Mouse (Mus musculus) intestine, embryonic 16.5 days (tissue): ENCODE measurements at regions not wholly inside any gene's neighbourhood (a gene's known extent, or its start where the extent isn't known, plus 50 kb on each side); places are given as distances from the start of the nearest gene placed in this dataset.

Source experiments
- ATAC-seq: fragments of 200-750 bp; cut with Nextera tagmentation; 2 replicates; pipeline ENCODE4 v1.8.0; 2017; ENCODE audit warnings: moderate TSS enrichment, moderate library complexity
- H3K27ac ChIP-seq: fragments of 300-500 bp; sonication (generic); 2 replicates; pipeline ENCODE4 v1.5.1; 2014; ENCODE audit warnings: mild to moderate bottlenecking, low read length
- H3K27me3 ChIP-seq: fragments of 300-500 bp; sonication (generic); replicated peaks from 2 replicates; pipeline ENCODE4 v1.6.1; 2014; ENCODE audit warnings: low read length, control low read depth, mixed read lengths; ENCODE audit not compliant: control insufficient read depth, insufficient read depth
- H3K36me3 ChIP-seq: fragments of 300-500 bp; sonication (generic); 2 replicates; pipeline ENCODE4 v1.6.1; 2014; ENCODE audit warnings: low read length, control low read depth; ENCODE audit not compliant: control insufficient read depth, insufficient read depth
- H3K4me1 ChIP-seq: fragments of 300-500 bp; sonication (generic); 2 replicates; pipeline ENCODE4 v1.6.1; 2014; ENCODE audit warnings: low read length, control low read depth, mixed read lengths; ENCODE audit not compliant: control insufficient read depth, insufficient read depth
- H3K4me2 ChIP-seq: fragments of 300-500 bp; sonication (generic); 2 replicates; pipeline ENCODE4 v1.6.1; 2014; ENCODE audit warnings: low read depth, low read length, control low read depth
- H3K4me3 ChIP-seq: fragments of 300-500 bp; sonication (generic); 2 replicates; pipeline ENCODE4 v1.5.1; 2014; ENCODE audit warnings: mild to moderate bottlenecking, low read length
- H3K9ac ChIP-seq: fragments of 300-500 bp; sonication (generic); 2 replicates; pipeline ENCODE4 v1.6.1; 2014; ENCODE audit warnings: low read depth, low read length
- H3K9me3 ChIP-seq: fragments of 300-500 bp; sonication (generic); 2 replicates; pipeline ENCODE4 v1.6.1; 2016; ENCODE audit warnings: low read length, control low read depth; ENCODE audit not compliant: control insufficient read depth
- WGBS: fragments of 180-500 bp; shearing (Covaris S2); extraction: QIAGEN DNeasy Blood & Tissue Kit; methylation state at CpG from one replicate; pipeline ENCODE4 v1.1.7; 2014; 5-methylcytosine and 5-hydroxymethylcytosine counted together

DNA sequence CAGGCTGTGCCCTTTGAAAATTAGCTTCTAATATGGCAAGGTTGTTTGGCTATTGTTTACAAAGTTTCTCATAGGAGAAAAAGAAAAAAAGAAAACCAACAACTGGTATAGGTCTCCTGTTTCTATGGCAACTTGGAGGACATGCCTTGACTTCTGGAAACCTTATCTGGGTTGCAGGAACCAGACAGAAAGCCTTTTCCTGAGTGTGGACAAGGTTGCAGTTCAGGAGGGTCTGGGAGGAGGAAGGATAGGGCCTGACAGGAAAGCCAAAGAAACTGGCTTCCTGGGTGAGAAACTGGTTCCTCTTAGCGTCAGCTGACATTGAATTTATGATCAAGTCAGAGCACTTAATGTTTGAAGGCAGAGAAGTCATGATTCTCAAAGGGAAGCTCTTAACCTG, 130.5 kb upstream of the Agbl1 start:
- H3K36me3 ChIP-seq, result no peaks in the 10 kb centered on the region
- no peak for ATAC-seq
- H3K4me1 ChIP-seq, result no peaks in the 10 kb centered on the region
- H3K4me3 ChIP-seq, result no peak overlapping the region
- no peak overlapping the region for H3K27ac ChIP-seq
- H3K9me3 ChIP-seq, result no peaks in the 10 kb centered on the region
- H3K4me2 ChIP-seq, result no peak overlapping the region
- WGBS, result 65% methylated on average over 1 of the region's 1 CpGs
- H3K9ac ChIP-seq, result no peak overlapping the region
- H3K27me3 ChIP-seq, result no peaks in the 10 kb centered on the region

DNA sequence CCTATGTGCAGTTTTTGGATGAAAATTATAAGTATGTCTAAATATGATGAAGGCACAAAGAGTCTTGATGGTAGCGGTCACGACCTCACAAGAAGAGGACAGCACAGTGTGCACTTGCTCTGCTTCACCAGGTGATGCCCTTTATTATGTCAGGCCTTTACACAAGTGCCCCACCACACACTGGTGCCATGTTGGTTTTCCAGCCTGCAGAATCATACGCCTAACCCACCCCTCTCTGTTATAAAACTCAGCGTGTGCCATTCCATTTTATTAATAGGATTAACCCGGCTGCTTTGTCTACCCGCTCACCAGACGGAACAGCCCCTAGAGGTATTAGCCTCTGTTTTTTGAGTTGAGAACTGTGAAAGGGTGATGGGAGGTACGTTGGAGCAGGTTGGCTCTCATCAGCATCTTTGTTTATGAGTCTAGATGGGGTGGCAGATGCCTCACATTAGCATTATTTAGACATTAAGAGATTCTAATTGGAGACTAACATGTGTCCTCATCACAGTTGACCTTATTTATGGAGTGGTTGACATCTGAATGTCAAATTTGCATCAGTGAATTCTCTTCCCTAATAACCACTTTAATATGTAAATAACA, 108.3 kb upstream of the Agbl1 start:
- ATAC-seq, result no peak
- 82% methylated on average over 8 of the region's 8 CpGs for WGBS
- Histone ChIP-seq H3K9me3 (no peaks in the 10 kb centered on the region), H3K4me1 (no peaks in the 10 kb centered on the region), H3K27me3 (no peaks in the 10 kb centered on the region), H3K27ac (no peak overlapping the region), H3K36me3 (no peaks in the 10 kb centered on the region), H3K4me3 (no peak overlapping the region), H3K4me2 (no peak overlapping the region), H3K9ac (no peak overlapping the region)

DNA sequence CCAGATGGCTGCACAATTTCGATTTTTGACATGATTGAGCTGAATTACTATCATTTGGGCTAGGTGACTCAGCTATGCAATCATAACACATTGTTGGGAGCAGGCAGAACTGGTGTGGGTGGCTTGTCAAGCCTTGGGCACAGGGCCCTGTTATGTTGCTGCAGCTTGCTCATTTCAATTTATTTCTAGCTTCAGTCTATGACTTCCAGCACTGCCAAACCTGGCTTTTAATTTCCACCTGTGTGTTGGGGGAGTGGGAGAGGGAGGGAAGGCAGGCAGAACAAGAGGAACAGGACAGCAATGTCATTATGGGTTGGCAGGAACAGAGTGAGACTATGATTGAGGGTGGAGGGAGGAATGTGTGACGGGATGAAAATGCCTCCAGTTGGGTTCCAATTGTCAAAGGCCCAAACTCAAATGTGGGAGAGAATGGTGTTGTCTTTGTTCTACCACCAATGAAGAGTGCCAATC, 102.0 kb upstream of the Agbl1 start:
- Histone ChIP-seq H3K36me3 (no peaks in the 10 kb centered on the region), H3K27me3 (no peaks in the 10 kb centered on the region), H3K4me2 (no peak overlapping the region), H3K4me3 (no peak overlapping the region), H3K9ac (no peak overlapping the region), H3K27ac (no peak overlapping the region), H3K4me1 (no peaks in the 10 kb centered on the region), H3K9me3 (no peaks in the 10 kb centered on the region)
- ATAC-seq, result no peak
- WGBS, result 64% methylated on average over 2 of the region's 2 CpGs

DNA sequence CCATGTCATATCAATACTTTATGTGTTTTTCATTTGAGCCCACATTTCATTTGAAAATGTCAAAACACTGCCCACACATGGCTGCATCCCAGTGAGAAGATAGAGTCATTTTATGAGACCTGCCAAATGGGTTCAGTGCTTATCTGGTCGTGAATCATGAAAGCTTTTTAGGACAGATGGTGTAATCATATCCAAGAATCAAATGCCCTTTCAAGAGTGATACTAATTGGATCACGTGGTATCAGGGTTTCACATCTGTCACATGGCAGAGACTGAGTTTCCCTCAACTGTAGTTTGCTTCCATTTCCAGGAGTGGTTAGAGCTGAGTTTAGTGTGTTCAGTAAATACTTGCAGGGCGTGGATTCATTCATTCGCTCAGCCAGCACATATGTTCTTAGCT, 87.2 kb upstream of the Agbl1 start:
- no peaks in the 10 kb centered on the region for H3K9me3 ChIP-seq
- H3K4me3 ChIP-seq, result no peak overlapping the region
- H3K4me2 ChIP-seq, result no peak overlapping the region
- no peak overlapping the region for H3K9ac ChIP-seq
- 67% methylated on average over 4 of the region's 4 CpGs for WGBS
- H3K27ac ChIP-seq, result no peak overlapping the region
- no peaks in the 10 kb centered on the region for H3K36me3 ChIP-seq
- no peaks in the 10 kb centered on the region for H3K4me1 ChIP-seq
- H3K27me3 ChIP-seq, result no peaks in the 10 kb centered on the region
- ATAC-seq, result no peak

DNA sequence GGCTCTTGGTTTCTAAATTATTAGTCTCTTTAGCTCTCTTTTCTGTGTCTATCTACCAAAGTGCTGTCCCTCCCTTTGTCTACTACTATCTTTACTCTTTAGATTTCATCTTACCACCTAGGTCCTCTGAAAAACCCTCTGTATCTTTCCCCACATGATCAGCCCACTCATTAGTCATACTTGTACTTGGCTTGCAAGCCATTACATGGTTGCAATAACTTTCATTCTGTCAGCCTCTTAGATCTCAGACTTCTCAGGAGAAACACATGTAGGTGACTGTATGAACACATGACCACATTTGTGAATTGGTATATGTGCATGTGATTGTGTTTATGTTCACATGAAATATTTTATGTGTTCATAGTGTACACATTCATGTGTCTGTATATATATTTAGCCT, 83.3 kb upstream of the Agbl1 start:
- ATAC-seq, result no peak
- Histone ChIP-seq H3K9me3 (no peaks in the 10 kb centered on the region), H3K9ac (no peak overlapping the region), H3K4me3 (no peak overlapping the region), H3K4me1 (no peaks in the 10 kb centered on the region), H3K36me3 (no peaks in the 10 kb centered on the region), H3K27ac (no peak overlapping the region), H3K27me3 (no peaks in the 10 kb centered on the region), H3K4me2 (no peak overlapping the region)

DNA sequence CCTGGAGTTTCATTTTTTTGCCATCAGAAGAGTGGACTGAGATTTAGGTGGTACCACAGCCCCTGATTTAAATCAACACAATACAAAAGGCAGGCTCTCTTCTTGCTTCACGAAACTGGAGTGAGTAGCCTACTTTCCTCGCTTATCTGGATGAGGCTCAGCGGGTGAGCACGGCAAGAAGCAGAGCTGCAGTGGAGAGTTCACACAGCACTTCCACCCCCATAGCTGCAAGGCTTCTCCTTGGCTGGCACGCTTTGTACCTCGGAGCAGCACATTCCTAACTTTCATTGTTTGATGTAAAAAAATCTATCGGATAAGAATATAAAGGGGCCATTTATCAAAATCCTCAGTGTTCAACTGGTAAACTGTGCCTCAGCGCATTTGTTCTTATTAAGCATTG, 72.8 kb upstream of the Agbl1 start:
- H3K4me2 ChIP-seq, result no peak overlapping the region
- 39% methylated on average over 8 of the region's 8 CpGs for WGBS

DNA sequence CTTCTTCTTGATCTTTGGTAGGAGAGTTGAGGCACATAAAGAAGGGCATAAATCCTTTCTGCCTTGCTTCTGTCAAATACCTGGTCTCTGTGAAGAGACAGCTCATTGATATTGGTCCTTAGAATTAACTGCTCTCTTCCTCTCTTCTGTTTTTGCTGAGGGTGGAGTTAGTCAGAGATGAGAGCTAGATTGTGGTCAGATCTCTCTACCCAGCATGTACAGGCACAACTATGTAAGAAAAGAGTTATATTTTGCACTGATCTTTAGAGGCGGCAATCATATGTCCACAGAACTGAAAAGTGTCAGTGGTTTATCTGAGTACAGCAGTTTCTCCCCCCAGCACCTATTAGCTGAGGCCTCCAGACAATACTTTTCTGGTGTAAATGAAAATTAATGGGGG, 65.5 kb upstream of the Agbl1 start:
- no peak overlapping the region for H3K27ac ChIP-seq
- WGBS, result 84% methylated on average over 1 of the region's 1 CpGs
- no peaks in the 10 kb centered on the region for H3K36me3 ChIP-seq
- H3K27me3 ChIP-seq, result no peaks in the 10 kb centered on the region
- no peak overlapping the region for H3K4me3 ChIP-seq
- H3K4me1 ChIP-seq, result no peaks in the 10 kb centered on the region
- H3K9ac ChIP-seq, result no peak overlapping the region
- ATAC-seq, result no peak
- H3K4me2 ChIP-seq, result no peak overlapping the region
- no peaks in the 10 kb centered on the region for H3K9me3 ChIP-seq

More for the DNA sequence above, 72.8 kb upstream of the Agbl1 start:
- Histone ChIP-seq H3K36me3 (no peaks in the 10 kb centered on the region), H3K9ac (no peak overlapping the region), H3K27ac (no peak overlapping the region), H3K9me3 (no peaks in the 10 kb centered on the region), H3K27me3 (no peaks in the 10 kb centered on the region), H3K4me1 (no peaks in the 10 kb centered on the region), H3K4me3 (no peak overlapping the region)
- ATAC-seq, result no peak

DNA sequence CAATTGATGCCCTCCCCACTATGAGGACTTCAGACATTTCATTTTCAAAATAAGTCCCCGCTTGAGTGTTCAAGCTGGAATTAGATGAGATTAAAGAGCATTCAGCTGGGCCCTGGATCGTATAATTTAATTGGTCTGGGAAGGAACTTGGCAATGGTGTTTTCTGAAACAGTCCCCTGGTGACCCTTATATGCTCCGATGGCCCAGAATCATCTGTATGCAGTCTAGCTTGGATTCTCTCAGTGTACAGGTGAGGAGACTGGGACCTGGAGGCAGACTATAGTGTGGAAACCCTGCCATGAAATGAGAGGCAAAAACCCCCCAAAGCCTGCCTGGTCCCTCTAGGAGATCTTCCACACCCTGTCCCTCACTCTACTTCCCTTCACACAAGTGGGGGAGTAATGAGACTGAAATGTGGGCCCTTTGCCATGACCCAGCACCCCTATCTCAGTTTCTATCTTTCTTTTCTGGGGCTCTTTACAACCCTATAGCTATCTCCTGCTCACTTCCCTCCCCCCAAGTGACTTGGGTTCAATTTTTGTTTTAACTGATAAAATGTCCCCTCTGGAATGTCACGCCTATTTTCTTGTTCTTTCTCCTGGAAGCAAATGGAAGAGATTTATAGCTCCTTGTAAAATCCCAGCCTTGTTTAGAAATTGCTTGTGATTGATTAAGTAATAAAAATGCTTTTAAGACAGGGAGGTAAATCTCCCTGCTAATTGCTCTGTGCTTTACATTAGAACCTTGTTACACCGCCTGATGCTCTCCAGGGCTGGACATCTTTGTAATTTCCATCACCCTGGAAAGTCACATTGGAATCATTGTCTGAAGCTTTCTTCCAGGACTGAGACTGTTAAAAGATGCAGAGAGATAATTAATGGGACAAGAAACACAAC, 64.7 kb upstream of the Agbl1 start:
- Histone ChIP-seq H3K4me2 (no peak overlapping the region), H3K36me3 (no peaks in the 10 kb centered on the region), H3K27ac (no peak overlapping the region), H3K27me3 (no peaks in the 10 kb centered on the region), H3K9me3 (no peaks in the 10 kb centered on the region), H3K9ac (no peak overlapping the region), H3K4me1 (no peaks in the 10 kb centered on the region), H3K4me3 (no peak overlapping the region)
- no peak for ATAC-seq
- 49% methylated on average over 5 of the region's 5 CpGs for WGBS

DNA sequence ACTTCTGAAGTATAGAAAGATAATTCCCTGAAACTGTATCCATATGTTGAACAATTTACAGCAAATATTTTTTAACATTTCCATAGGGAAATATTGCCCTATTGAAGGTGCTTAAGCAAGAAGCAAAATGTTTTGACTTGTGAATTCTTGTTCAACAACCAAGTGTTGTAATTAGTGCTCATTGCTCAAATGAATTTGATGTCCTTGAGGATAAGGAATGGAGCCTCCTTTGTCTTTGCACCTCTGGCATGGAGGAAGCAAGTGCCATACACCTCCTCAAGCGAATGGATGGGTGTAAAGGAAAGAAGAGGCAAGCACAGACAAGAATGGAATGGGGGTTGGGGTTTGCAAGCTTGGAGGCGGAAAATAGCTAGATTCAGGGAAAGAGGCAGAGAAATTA, 59.2 kb upstream of the Agbl1 start:
- WGBS, result 83% methylated on average over 2 of the region's 2 CpGs
- Histone ChIP-seq H3K27ac (no peak overlapping the region), H3K9me3 (no peaks in the 10 kb centered on the region), H3K36me3 (no peaks in the 10 kb centered on the region), H3K9ac (no peak overlapping the region), H3K27me3 (no peaks in the 10 kb centered on the region), H3K4me2 (no peak overlapping the region), H3K4me1 (no peaks in the 10 kb centered on the region), H3K4me3 (no peak overlapping the region)
- no peak for ATAC-seq
